Mouse (Mus musculus): Measurements from ENCODE around the gene Lamtor3. TPM values are rescaled to one million over a fixed set of nuclear protein-coding genes. Genes with fewer than 3 reads are reported as not detected.

Gene Lamtor3
- polyA plus RNA-seq, 1 experiment from 2014 or later: 107 TPM

Other genes starting within 250 kb of the Lamtor3 start
- not detected in 2 replicates for gene Gm21962, start 247.0 kb upstream of the Lamtor3 start, polyA plus RNA-seq (2015; fragmentation: Nextera tagmentation; extraction: Ambion mirVana)
- 1,483 and 1,616 TPM in 2 replicates for gene H2afz, start 54.0 kb upstream of the Lamtor3 start, polyA plus RNA-seq (2015; fragmentation: Nextera tagmentation; extraction: Ambion mirVana)
- gene Dnajb14, start 50.8 kb upstream of the Lamtor3 start, polyA plus RNA-seq (2015; fragmentation: Nextera tagmentation; extraction: Ambion mirVana): 10.6 and 12.3 TPM in 2 replicates
- gene Dapp1, start 63.0 kb downstream of the Lamtor3 start, polyA plus RNA-seq (2015; fragmentation: Nextera tagmentation; extraction: Ambion mirVana): 14.5 and 17.0 TPM in 2 replicates
- gene 1110002E22Rik, start 146.5 kb downstream of the Lamtor3 start, polyA plus RNA-seq (2015; fragmentation: Nextera tagmentation; extraction: Ambion mirVana): 0.10 and 0.24 TPM in 2 replicates
- gene Gm5105, start 148.9 kb downstream of the Lamtor3 start, polyA plus RNA-seq (2015; fragmentation: Nextera tagmentation; extraction: Ambion mirVana): 0.10 TPM in 1 of 2 replicates, not detected in the other
- gene Trmt10a, start 224.9 kb downstream of the Lamtor3 start, polyA plus RNA-seq (2015; fragmentation: Nextera tagmentation; extraction: Ambion mirVana): 9.7 and 10.9 TPM in 2 replicates
- 41.6 and 64.3 TPM in 2 replicates for gene Mttp, start 226.5 kb downstream of the Lamtor3 start, polyA plus RNA-seq (2015; fragmentation: Nextera tagmentation; extraction: Ambion mirVana)

Measured in stomach, embryonic 15.5 days (tissue).